Comparison of ENCODE assay signal across 7 mouse cellular contexts in genomic region chr8:120292316-120293107, GRCm38 (mm10).
DNase-seq lines count a peak whose midpoint lies in the region; ATAC-seq lines count a peak whose summit lies in the region.

No protein-coding gene starts in this region.

- no peak overlapping the region for H3K9ac ChIP-seq in kidney, embryonic 16.5 days (replicated peaks; ENCODE audit: low read length)
- H3K9ac ChIP-seq in embryonic facial prominence, embryonic 14.5 days (ENCODE audit: low read depth, low read length): no peak overlapping the region; the same call in 1 of the 2 replicates
- H3K9ac ChIP-seq in hindbrain, embryonic 11.5 days (ENCODE audit: low read depth, low read length): peak overlapping the region; percentile 27

- no peaks in the 10 kb centered on the region for H3K9me3 ChIP-seq in kidney, embryonic 16.5 days (ENCODE audit: low read length)
- H3K9me3 ChIP-seq in embryonic facial prominence, embryonic 14.5 days (ENCODE audit: control insufficient read depth, low read length): no peaks in the 10 kb centered on the region
- H3K9me3 ChIP-seq in hindbrain, embryonic 11.5 days (ENCODE audit: control insufficient read depth, low read length): no peaks in the 10 kb centered on the region

- no peaks in the 10 kb centered on the region for H3K27me3 ChIP-seq in kidney, embryonic 16.5 days (ENCODE audit: insufficient read depth, low read length)
- H3K27me3 ChIP-seq in embryonic facial prominence, embryonic 14.5 days (replicated peaks; ENCODE audit: control insufficient read depth, insufficient read depth, low read length): no peaks in the 10 kb centered on the region
- no peaks in the 10 kb centered on the region for H3K27me3 ChIP-seq in hindbrain, embryonic 11.5 days (ENCODE audit: control insufficient read depth, insufficient read depth, low read length)

- no peak overlapping the region; the same call in 1 of the 2 replicates for H3K27ac ChIP-seq in kidney, embryonic 16.5 days (ENCODE audit: low read length)
- H3K27ac ChIP-seq in embryonic facial prominence, embryonic 14.5 days (replicated peaks; ENCODE audit: low read depth, low read length): no peak overlapping the region
- peak overlapping the region; percentile 96 for H3K27ac ChIP-seq in hindbrain, embryonic 11.5 days (ENCODE audit: low read depth, low read length)

- no peaks in the 10 kb centered on the region for H3K36me3 ChIP-seq in kidney, embryonic 16.5 days (ENCODE audit: insufficient read depth, low read length)
- no peaks in the 10 kb centered on the region for H3K36me3 ChIP-seq in embryonic facial prominence, embryonic 14.5 days (ENCODE audit: control insufficient read depth, insufficient read depth, low read length)
- no peaks in the 10 kb centered on the region for H3K36me3 ChIP-seq in hindbrain, embryonic 11.5 days (ENCODE audit: control insufficient read depth, insufficient read depth, low read length)

- WGBS in kidney, embryonic 16.5 days: 63% methylated on average over 8 of the region's 8 CpGs
- WGBS in embryonic facial prominence, embryonic 14.5 days: 47% methylated on average over 8 of the region's 8 CpGs
- 47% methylated on average over 8 of the region's 8 CpGs for WGBS in hindbrain, embryonic 11.5 days

- H3K4me3 ChIP-seq in kidney, embryonic 16.5 days (ENCODE audit: low read length): no peak overlapping the region
- H3K4me3 ChIP-seq in embryonic facial prominence, embryonic 14.5 days (ENCODE audit: low read depth, low read length): no peak overlapping the region
- H3K4me3 ChIP-seq in hindbrain, embryonic 11.5 days (ENCODE audit: low read depth, low read length): no peak overlapping the region

- ATAC-seq in kidney, embryonic 16.5 days (ENCODE audit: low FRiP score, low TSS enrichment): no peak
- ATAC-seq in embryonic facial prominence, embryonic 14.5 days (ENCODE audit: low read depth): 0 out of 2 replicates have a peak, but pooled peaks have one; percentile 10
- no peak for ATAC-seq in hindbrain, embryonic 11.5 days (ENCODE audit: low FRiP score)

- DNase-seq in kidney, postnatal 4 days: peak; percentile 30 to 53
- DNase-seq in embryonic facial prominence, embryonic 14.5 days (ENCODE audit: low spot score): peak; percentile 65
- DNase-seq in hindbrain, embryonic 11.5 days (ENCODE audit: low spot score): peak; percentile 62
- peak; percentile 46 for DNase-seq in liver
- peak; percentile 63 for DNase-seq in retina, embryonic 14.5 days (ENCODE audit: low spot score)
- no peak for DNase-seq in spleen, postnatal 36 days (ENCODE audit: low spot score in 2 of 2)

- peaks cover 90% of the 10 kb centered on the region for H3K4me1 ChIP-seq in kidney, embryonic 16.5 days (ENCODE audit: insufficient read depth, low read length)
- peaks cover 74% of the 10 kb centered on the region for H3K4me1 ChIP-seq in embryonic facial prominence, embryonic 14.5 days (ENCODE audit: control insufficient read depth, insufficient read depth, low read length)
- H3K4me1 ChIP-seq in hindbrain, embryonic 11.5 days (replicated peaks; ENCODE audit: control insufficient read depth, insufficient read depth, low read length): peaks cover 73% of the 10 kb centered on the region

- no peak overlapping the region for H3K4me2 ChIP-seq in kidney, embryonic 16.5 days (replicated peaks; ENCODE audit: low read depth, low read length)
- no peak overlapping the region for H3K4me2 ChIP-seq in embryonic facial prominence, embryonic 14.5 days (ENCODE audit: low read depth, low read length)
- no peak overlapping the region; the same call in 1 of the 2 replicates for H3K4me2 ChIP-seq in hindbrain, embryonic 11.5 days (replicated peaks; ENCODE audit: low read depth, low read length)

Comparison
In these comparisons a context has a peak if more than half of its experiments do, and no peak if none do; other contexts are left out.
1. DNase-seq: peak in kidney, postnatal 4 days (2 of 2), embryonic facial prominence, embryonic 14.5 days (single experiment), hindbrain, embryonic 11.5 days (single experiment), liver (single experiment) and retina, embryonic 14.5 days (single experiment); none in spleen, postnatal 36 days (0 of 2).